Mouse (Mus musculus) hindbrain, embryonic 10.5 days (tissue): ENCODE measurements around the gene Gtf2i. TPM values are rescaled to one million over a fixed set of nuclear protein-coding genes. Genes with fewer than 3 reads are reported as not detected.
"Not testable (repeated sequence)": the region's sequence is repeated elsewhere in the genome, so short reads cannot be mapped to it uniquely, and the experiment has no call there.

Experiments
- DNase-seq: peaks from one replicate; pipeline ENCODE4 v3.0.0-alpha.2; 2017; ENCODE audit warnings: low spot score
- H3K27ac ChIP-seq: fragments of 300-500 bp; sonication (generic); 2 replicates; pipeline ENCODE4 v1.5.1; 2016; ENCODE audit warnings: mild to moderate bottlenecking, moderate library complexity
- H3K27me3 ChIP-seq: fragments of 300-500 bp; sonication (generic); 2 replicates; pipeline ENCODE4 v1.6.1; 2016; ENCODE audit warnings: mild to moderate bottlenecking; ENCODE audit not compliant: poor library complexity, insufficient read depth, severe bottlenecking
- H3K36me3 ChIP-seq: fragments of 300-500 bp; sonication (generic); 2 replicates; pipeline ENCODE4 v1.6.1; 2016; ENCODE audit warnings: mild to moderate bottlenecking, moderate library complexity
- H3K4me1 ChIP-seq: fragments of 300-500 bp; sonication (generic); replicated peaks from 2 replicates; pipeline ENCODE4 v1.6.1; 2016; ENCODE audit warnings: mild to moderate bottlenecking
- H3K4me3 ChIP-seq: fragments of 300-500 bp; sonication (generic); 2 replicates; pipeline ENCODE4 v1.5.1; 2016; ENCODE audit warnings: mild to moderate bottlenecking, moderate library complexity
- H3K9me3 ChIP-seq: fragments of 300-500 bp; sonication (generic); 2 replicates; pipeline ENCODE4 v1.6.1; 2016; ENCODE audit warnings: mild to moderate bottlenecking, moderate library complexity
- whole genome bisulfite sequencing: fragments of 180-500 bp; shearing (Covaris S2); methylation state at CpG from one replicate; pipeline ENCODE4 v1.1.7; 2016; 5-methylcytosine and 5-hydroxymethylcytosine counted together
- polyA plus RNA-seq: library from polyadenylated mRNA; unstranded; fragments of >200 nt; fragmentation: Nextera tagmentation; extraction: Ambion mirVana; gene quantifications from 2 replicates; pipeline ENCODE4 v1.2.1, GENCODE M21; 2016

Gene Gtf2i
- polyA plus RNA-seq = 180 and 189 TPM in 2 replicates

GRCm38 (mm10) chr5:134314688-134315622 is at the start of gene Gtf2i:
Gtf2i (minus strand) TSS chr5:134314760.
- peak within 1 kb of the TSS; percentile 91 for H3K4me3 ChIP-seq
- peaks cover 22% of the 10 kb centered on the region for H3K36me3 ChIP-seq
- no peaks in the 10 kb centered on the region for H3K27me3 ChIP-seq
- WGBS = under 1% methylated on average over 40 of the region's 40 CpGs
- peaks cover 47% of the 10 kb centered on the region for H3K4me1 ChIP-seq
- no peaks in the 10 kb centered on the region for H3K9me3 ChIP-seq
- H3K27ac ChIP-seq = peak within 1 kb of the TSS; percentile 100
- DNase-seq = peak; percentile 97

GRCm38 (mm10) chr5:134359101-134359500 is 44.5 kb upstream of the Gtf2i start:
- DNase-seq = no peak
- Histone ChIP-seq H3K36me3 (peaks cover 77% of the 10 kb centered on the region), H3K4me1 (no peaks in the 10 kb centered on the region), H3K9me3 (no peaks in the 10 kb centered on the region), H3K27me3 (no peaks in the 10 kb centered on the region), H3K4me3 (no peak overlapping the region), H3K27ac (no peak overlapping the region)
- WGBS = 95% methylated on average over 4 of the region's 4 CpGs

- not testable (repeated sequence) for H3K9me3 ChIP-seq
- WGBS = 93% methylated on average over 4 of the region's 4 CpGs
These were observed 40.8 kb upstream of the Gtf2i start for GRCm38 (mm10) chr5:134355372-134355771.

GRCm38 (mm10) chr5:134353117-134353516 is 38.6 kb upstream of the Gtf2i start:
- H3K9me3 ChIP-seq = no peaks in the 10 kb centered on the region
- H3K27ac ChIP-seq = no peak overlapping the region
- peaks cover 10% of the 10 kb centered on the region for H3K4me1 ChIP-seq
- no peak for DNase-seq
- 73% methylated on average over 4 of the region's 4 CpGs for WGBS
- H3K27me3 ChIP-seq = no peaks in the 10 kb centered on the region
- no peak overlapping the region for H3K4me3 ChIP-seq
- H3K36me3 ChIP-seq = peaks cover 23% of the 10 kb centered on the region

More at GRCm38 (mm10) chr5:134355372-134355771, 40.8 kb upstream of the Gtf2i start:
- not testable (repeated sequence) for H3K4me3 ChIP-seq, DNase-seq, H3K4me1 ChIP-seq, H3K27me3 ChIP-seq, H3K27ac ChIP-seq
- peaks cover 45% of the 10 kb centered on the region for H3K36me3 ChIP-seq

- no peak for DNase-seq
- H3K27me3 ChIP-seq = no peaks in the 10 kb centered on the region
- peaks cover 18% of the 10 kb centered on the region for H3K36me3 ChIP-seq
- 92% methylated on average over 3 of the region's 3 CpGs for WGBS
- no peak overlapping the region for H3K4me3 ChIP-seq
- H3K4me1 ChIP-seq = peaks cover 10% of the 10 kb centered on the region
- H3K9me3 ChIP-seq = no peaks in the 10 kb centered on the region
- no peak overlapping the region for H3K27ac ChIP-seq
These were observed 38.0 kb upstream of the Gtf2i start for GRCm38 (mm10) chr5:134352527-134353001.

GRCm38 (mm10) chr5:134350660-134351059 is 36.1 kb upstream of the Gtf2i start:
- WGBS = 18% methylated on average over 10 of the region's 10 CpGs
- no peaks in the 10 kb centered on the region for H3K27me3 ChIP-seq
- peaks cover 10% of the 10 kb centered on the region for H3K4me1 ChIP-seq
- H3K9me3 ChIP-seq = no peaks in the 10 kb centered on the region
- H3K27ac ChIP-seq = peak overlapping the region; percentile 47
- DNase-seq = peak; percentile 45
- 0 out of 2 replicates have a peak, but pooled peaks cover under 1% of the 10 kb centered on the region for H3K36me3 ChIP-seq
- peak overlapping the region; percentile 29; the same call in 1 of the 2 replicates for H3K4me3 ChIP-seq

GRCm38 (mm10) chr5:134347066-134347465 is 32.5 kb upstream of the Gtf2i start:
- Histone ChIP-seq H3K4me1 (peaks cover 10% of the 10 kb centered on the region), H3K36me3 (no peaks in the 10 kb centered on the region), H3K4me3 (no peak overlapping the region), H3K27ac (no peak overlapping the region), H3K27me3 (no peaks in the 10 kb centered on the region), H3K9me3 (no peaks in the 10 kb centered on the region)
- no peak for DNase-seq
- 81% methylated on average over 2 of the region's 2 CpGs for whole genome bisulfite sequencing

GRCm38 (mm10) chr5:134345449-134345848 is 30.9 kb upstream of the Gtf2i start:
- Histone ChIP-seq H3K27me3 (no peaks in the 10 kb centered on the region), H3K9me3 (no peaks in the 10 kb centered on the region), H3K27ac (no peak overlapping the region), H3K36me3 (no peaks in the 10 kb centered on the region), H3K4me1 (peaks cover 6% of the 10 kb centered on the region), H3K4me3 (no peak overlapping the region)
- peak; percentile 22 for DNase-seq
- 93% methylated on average over 9 of the region's 9 CpGs for WGBS

GRCm38 (mm10) chr5:134344076-134344475 is 29.5 kb upstream of the Gtf2i start:
- no peaks in the 10 kb centered on the region for H3K36me3 ChIP-seq

GRCm38 (mm10) chr5:134343530-134343929 is 29.0 kb upstream of the Gtf2i start:
- DNase-seq, H3K27me3 ChIP-seq, H3K9me3 ChIP-seq, H3K27ac ChIP-seq, H3K4me3 ChIP-seq, H3K4me1 ChIP-seq, H3K36me3 ChIP-seq: not testable (repeated sequence)
- WGBS = 77% methylated on average over 4 of the region's 4 CpGs

More at GRCm38 (mm10) chr5:134344076-134344475, 29.5 kb upstream of the Gtf2i start:
- no peak for DNase-seq
- no peak overlapping the region for H3K4me3 ChIP-seq
- H3K4me1 ChIP-seq = peaks cover 4% of the 10 kb centered on the region; the same call in 1 of the 2 replicates
- no peaks in the 10 kb centered on the region for H3K9me3 ChIP-seq
- WGBS = 86% methylated on average over 8 of the region's 8 CpGs
- no peak overlapping the region for H3K27ac ChIP-seq
- H3K27me3 ChIP-seq = no peaks in the 10 kb centered on the region

GRCm38 (mm10) chr5:134342503-134343205 is 28.1 kb upstream of the Gtf2i start:
- Histone ChIP-seq H3K9me3 (no peaks in the 10 kb centered on the region), H3K4me3 (no peak overlapping the region), H3K4me1 (peaks cover 4% of the 10 kb centered on the region; the same call in 1 of the 2 replicates), H3K36me3 (no peaks in the 10 kb centered on the region), H3K27me3 (no peaks in the 10 kb centered on the region), H3K27ac (no peak overlapping the region)
- WGBS = 83% methylated on average over 18 of the region's 18 CpGs
- no peak for DNase-seq

- no peak for DNase-seq
- WGBS = 89% methylated on average over 5 of the region's 5 CpGs
- Histone ChIP-seq H3K9me3 (no peaks in the 10 kb centered on the region), H3K36me3 (no peaks in the 10 kb centered on the region), H3K27me3 (no peaks in the 10 kb centered on the region), H3K27ac (no peak overlapping the region), H3K4me3 (no peak overlapping the region), H3K4me1 (peaks cover 4% of the 10 kb centered on the region; the same call in 1 of the 2 replicates)
These were observed 27.2 kb upstream of the Gtf2i start for GRCm38 (mm10) chr5:134341721-134342120.
